Mouse (Mus musculus) erythroid progenitor cell, adult 5-6 weeks (primary cell): ENCODE data around the gene Anxa4. TPM values are rescaled to one million over a fixed set of nuclear protein-coding genes. Genes with fewer than 3 reads are reported as not detected.
A peak's percentile ranks its signal among the peaks of the same experiment; 100 is the strongest.

Experiments used
- ATAC-seq: replicated peaks from 2 replicates; pipeline ENCODE4 v1.8.0; 2016; ENCODE audit warnings: moderate number of reproducible peaks, mild to moderate bottlenecking, moderate TSS enrichment, inconsistent platforms; ENCODE audit not compliant: poor library complexity, low FRiP score, severe bottlenecking
- total RNA-seq, 2 experiments: library from RNA; stranded (forward) in 1 of 2; stranded (reverse) in 1 of 2; fragments of 150-400 nt in 1 of 2; fragments of 186-747, 209-891 nt in 1 of 2; gene quantifications; 2 replicates each; pipeline versions ENCODE4 v1.2.3 to v1.2.4; 2015 to 2017; ENCODE audit warnings: low replicate concordance in 2 of 2

The Anxa4 gene
- total RNA-seq (2015; ENCODE audit: low replicate concordance) (0.72 and 16.8 TPM in 2 replicates), total RNA-seq (2017; ENCODE audit: low replicate concordance) (5.1 and 8.6 TPM in 2 replicates)

DNA sequence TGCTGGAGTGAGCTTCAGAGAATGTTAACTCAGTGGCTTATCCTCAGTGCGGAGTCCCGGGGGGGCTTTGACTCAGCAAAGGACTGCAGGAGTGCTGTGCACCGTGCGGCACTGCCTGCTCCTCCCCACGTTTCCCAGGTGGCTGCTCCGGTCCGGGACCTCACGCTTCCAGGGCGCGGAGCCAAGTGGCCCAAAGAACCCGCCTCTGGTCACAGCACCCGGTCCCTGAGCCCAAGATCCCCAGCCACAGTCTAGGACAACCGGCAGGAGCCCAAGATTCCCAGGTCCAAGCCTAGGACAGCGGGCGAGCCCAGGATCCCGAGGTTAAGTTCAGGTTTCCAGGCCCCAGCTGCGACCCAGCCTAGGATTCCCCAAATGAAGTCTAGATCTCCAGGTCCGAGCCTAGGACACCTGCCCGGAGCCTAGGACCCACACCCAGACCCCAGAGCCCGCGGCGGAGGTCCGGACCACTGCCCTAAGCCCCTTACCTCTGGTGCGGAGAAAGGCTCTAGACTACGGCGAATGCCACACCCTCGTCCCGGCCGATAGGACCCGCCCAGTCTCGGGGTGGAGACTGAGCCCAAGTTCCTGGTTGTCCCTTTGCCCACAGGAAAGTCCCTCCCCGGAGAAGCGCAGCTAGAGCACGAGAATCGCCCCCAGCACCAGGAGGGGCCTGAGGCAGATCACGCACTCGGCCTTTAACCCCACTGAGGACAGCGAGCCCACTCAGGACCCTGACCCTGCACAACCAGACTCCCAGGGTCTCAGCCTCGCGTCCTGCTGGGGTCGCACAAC is at the start of gene Anxa4:
Gene Anxa4, minus strand, starts transcription at position 564 of the 795 bp plus-strand sequence.
- ATAC-seq, result peak; percentile 80

DNA sequence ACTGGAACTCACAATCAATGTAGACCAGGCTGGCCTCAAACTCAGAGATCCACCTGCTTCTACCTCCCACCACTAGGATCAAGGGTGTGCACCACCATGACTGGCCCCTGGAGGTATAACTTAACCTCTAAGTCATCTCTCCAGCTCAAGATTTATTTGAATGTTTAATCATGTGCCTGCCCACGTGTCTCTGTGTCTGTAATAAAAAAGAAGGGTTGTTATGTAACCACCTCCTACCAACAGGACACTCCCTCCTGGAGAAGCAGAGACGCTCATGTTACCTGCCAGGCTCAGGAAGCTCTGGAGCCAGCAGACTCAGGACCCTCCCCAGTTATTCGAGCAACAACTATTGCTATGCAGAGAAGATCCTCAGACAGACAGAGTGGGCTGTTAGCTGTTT is 48.6 kb upstream of the Anxa4 start:
- no peak for ATAC-seq

DNA sequence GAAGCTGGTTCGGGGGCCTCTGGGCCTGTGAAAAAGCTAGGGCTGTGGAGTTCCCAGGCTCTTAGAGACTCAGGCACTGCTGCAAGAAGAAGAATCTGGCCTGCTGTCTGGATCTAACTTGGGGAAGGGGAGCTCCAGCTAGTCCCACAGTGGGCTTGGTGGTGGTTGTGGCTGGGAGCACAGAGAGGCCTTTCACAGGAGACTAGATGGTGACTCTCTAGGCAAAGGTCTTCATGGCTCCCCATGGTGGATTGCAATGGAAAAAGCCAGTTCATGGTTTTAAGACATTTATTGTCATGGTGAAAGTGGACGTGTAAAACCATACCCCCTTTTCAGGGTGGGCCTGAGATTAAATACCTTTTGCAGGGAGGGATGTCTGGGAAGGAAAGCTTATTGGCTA is 45.7 kb upstream of the Anxa4 start:
- no peak for ATAC-seq

DNA sequence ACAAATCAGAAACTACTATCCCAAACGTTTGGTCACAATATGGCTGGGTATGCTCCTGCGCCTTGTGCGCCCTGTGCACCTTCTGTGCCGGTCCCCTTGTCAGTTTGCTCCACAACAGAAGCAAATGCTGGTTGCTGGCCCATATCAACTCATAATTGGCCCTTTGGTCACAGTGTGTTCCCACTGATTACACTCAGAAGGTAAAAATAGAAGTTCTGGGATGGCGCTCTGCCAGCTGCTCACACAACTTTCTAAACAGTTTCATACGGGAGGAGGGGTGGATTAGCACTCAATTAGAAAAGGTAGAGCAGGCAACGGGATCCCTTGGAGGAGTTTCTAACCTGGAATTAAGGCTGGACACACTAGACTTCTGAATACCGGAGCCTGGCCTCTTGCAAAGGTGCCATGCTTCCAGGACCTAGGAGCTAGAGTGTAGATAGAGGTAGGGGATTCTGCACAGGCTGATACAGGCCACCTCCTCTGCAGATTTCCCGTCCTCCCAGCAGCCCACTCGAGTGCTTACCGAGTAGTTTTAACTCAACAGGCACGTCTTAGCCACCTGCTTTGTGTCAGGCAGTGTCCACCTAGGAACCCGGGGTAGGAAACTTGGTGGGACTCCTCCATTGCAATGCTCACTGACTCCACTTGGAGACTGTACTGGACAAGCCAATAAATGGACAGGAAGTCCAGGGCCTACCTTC is 39.6 kb upstream of the Anxa4 start:
- ATAC-seq, result peak; percentile 93

DNA sequence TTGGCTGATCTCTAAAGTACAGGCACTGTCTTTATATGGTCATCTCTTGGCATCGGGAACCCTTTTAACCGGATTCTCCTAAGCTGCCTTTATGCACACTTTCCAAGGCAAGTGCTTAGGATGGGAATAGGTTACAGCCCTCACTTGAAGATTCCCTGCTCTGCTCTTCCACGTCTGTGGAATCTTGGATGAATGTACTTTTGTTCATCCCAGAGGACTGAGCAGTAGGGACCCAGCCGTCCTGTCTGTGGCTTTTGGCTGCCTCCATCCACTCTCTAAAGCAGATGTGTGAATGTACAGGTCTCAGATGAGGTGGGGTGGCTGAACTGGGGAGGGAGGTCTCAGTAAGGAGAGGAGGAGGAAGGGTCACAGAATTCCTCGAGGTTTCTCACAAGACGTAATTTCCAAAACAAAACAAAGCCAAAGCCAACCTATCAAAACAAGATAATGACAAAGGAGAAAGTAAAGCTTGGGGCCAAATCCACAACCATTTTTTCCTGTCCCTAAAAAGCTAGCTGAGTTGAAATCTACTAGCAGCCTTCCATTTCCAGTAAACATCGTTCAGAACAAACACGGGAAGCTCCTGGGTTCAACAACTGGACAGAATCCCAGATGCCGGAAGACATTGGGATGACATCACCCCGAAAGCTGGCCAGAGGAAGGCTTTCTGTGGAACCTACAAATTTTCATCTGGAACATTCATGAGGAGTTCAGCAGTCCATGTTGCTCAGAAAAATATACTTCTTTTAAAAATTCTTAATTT is 37.5 kb upstream of the Anxa4 start:
- no peak for ATAC-seq

DNA sequence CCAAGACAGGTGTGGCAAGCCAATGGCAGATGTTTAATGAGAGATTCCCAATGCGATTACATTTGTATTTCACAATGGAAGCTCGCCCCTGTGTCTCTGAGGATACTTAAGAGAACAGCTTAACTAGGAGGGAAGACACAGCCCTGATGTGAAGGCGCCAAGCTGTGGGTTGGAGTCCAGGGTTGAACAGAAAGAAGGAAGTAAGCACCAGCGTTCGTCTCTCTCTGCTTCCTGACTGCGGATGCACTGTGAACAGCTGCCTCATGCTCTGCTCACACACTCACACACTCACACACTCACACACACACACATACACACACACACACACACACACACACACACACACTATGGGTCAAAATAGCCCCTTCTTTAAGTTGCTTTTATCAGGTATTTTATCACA is 36.4 kb upstream of the Anxa4 start:
- no peak for ATAC-seq

DNA sequence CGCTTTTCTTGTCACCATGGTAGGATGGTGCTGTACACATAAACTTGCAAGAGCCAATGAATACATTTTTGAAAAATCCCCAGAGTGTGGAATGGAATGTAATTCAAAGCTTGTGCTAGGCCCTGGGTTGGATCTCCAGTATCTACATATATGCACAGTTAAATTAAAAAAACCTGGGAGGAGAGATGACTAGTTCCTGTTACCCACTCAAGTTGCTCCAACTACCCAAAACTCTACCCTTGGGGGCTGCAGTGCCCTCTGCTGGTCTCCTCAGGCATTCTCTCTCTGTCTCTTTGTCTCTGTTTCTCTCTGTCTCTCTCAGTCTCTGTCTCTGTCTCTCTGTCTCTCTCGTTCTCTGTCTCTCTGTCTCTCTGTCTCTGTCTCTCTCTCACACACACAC is 34.0 kb upstream of the Anxa4 start:
- ATAC-seq, result no peak

DNA sequence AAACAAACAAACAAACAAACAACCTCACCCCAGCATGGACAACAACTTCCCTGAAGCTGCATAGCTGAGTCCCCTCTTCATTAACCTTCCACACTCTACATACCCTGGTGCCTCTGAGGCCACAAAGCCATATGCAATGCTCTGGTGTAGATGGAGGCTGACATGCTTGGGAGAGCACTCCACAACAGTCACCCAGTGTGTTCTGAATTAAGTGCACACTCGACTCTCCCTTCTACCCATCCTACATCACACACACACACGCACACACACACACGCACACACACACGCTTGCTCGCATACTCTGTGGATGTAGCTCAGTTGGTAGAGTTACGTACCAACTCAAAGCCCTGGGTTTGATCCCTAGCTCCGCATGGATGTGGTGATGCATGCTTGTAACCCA is 31.0 kb upstream of the Anxa4 start:
- ATAC-seq, result no peak

DNA sequence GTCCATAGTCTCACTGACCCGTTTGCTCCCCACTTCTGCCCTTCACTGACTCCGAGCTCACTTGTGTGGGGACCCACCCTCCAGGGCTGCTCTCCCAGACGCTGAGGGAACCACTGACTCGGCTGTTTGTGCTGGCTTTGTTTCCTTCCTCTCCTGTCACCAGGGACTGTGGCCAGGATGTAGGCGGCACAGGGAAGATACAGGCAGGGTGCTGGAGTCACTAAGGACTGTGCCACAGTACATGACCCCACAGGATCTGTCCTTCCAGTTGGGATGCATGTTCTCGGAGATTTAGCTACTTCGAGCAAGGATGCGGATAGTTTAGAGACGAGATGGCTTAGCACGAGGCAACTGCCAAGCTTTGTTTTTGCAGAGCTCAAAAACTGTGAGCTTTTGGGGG is 30.4 kb upstream of the Anxa4 start:
- no peak for ATAC-seq

DNA sequence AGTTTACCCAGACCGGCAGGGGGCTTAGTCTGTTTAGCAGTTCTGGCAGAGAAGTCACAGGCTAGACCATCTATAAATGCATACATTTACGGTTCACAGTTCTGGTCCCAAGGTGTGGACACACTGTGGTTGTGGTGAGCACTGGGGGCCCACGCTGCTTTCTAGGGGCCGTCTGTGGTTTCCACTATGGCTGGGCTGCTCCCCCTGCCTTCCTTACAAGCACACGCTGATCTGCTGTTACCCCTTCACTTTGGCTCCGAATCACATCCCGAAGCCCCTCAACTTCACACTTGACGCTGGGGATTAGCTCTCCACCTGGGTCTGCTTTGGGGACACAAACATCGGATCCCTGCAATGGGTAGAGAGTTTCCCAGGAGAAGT is 29.7 kb upstream of the Anxa4 start:
- ATAC-seq, result no peak

DNA sequence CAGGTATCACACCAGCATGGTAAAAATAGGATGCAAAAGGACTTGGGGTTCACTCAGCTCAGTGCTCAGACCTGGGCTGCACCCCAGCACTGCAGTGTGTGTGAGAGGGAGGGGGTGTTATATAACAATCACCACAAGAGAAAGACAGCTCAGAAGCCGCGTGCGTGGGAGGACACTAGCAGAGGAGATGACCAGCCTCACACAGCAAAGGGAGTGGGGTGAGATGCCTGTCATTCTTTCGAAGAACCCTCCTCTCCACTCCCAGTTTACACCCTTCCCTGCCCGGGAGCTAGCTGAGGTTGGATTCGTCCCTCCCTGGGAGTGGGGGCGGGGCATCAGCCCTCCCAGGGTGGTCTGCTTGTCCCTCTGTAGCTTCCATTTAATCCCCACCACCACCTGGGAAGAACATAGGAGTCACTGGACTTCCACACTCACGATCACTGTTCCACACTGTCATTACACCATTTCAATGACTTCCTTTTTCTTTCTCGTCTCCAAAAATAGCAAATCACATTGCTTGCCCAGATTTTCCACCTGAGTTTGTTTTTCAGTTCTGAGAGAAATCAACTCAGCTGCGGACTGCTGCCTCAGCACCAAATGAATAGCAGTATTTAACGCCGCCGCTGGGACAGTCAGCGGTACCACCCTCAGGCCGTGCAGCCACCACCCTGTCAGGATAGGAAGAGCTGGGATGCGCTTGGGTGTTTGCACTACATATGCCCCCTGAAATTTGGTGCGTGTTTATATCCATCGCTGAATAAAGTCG is 29.1 kb upstream of the Anxa4 start:
- ATAC-seq, result no peak

DNA sequence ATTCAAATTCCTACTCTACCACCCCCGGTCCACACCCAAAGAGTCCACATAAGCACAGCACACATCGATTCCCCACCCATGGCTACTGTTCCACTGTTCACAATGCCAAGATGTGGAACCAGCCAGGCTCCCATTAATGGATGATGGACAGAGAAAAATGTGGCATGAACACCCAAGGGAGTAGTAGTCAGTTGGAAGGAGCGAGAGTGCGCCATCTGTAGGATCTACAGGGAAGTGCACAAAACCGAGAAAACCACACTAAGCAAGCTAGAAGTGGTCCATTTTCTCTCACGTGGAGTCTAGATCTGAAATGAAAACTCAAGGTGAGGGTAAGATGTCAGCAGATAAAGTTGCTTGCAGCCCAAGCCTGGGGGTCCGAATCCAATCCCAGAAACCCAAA is 27.3 kb upstream of the Anxa4 start:
- peak; percentile 55; the same call in 1 of the 2 replicates for ATAC-seq

DNA sequence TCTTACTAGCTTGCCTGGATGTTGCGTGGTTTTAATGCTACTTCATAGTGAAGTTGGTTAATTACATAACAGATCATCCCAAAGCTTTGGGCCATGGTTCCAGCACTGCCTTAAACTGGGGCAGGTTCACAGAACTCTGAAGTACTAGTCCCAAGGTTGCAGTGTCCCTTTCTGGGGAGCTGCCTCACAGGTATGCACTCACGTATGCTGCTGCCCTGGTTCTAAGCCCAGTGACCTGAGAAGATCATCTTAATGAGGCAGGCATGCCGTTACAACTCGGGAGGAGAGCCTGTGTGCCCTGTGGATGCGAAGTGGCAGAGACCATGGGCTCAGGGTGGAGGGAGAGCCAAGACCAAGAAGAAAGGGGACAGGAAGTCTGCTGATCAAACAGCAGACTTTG is 26.5 kb upstream of the Anxa4 start:
- no peak for ATAC-seq

DNA sequence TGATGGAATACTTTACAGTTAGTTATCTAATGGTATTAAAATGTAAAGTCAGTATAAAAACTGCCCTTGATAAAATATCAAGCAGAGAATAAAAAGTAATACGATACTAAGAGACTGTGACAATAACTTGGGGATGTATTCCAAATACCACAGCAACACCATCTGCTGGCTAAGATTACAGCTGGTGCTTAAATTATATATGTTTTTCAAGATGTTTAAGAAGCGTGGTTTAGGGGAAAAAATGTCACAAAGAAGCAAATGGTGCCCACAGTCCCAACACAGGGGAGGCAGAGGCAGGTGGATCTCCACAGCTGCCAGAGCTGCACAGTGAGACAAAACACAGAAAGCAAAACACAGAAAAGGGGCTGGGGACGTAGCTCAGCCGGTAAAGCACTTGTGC is 25.5 kb upstream of the Anxa4 start:
- ATAC-seq, result no peak

DNA sequence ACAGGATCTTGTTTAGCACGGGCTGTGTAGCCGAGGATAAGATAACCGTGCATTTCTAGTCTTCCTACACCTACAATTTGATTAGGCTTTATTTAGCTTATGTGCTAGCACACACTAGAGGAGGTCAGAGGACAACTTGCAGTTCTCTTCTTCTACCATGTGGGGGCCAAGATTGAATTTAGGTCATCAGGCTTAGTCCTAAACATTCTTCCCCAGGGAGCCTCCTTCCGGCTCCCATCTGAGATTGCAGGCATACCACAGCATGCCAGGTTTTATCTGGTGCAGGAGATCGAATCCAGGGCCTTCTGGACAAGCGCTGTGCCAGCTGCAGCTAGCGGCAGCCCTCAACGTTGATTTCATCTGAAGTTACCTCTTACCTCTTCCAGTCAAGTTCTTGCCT is 23.2 kb upstream of the Anxa4 start:
- ATAC-seq, result peak; percentile 59; the same call in 1 of the 2 replicates

DNA sequence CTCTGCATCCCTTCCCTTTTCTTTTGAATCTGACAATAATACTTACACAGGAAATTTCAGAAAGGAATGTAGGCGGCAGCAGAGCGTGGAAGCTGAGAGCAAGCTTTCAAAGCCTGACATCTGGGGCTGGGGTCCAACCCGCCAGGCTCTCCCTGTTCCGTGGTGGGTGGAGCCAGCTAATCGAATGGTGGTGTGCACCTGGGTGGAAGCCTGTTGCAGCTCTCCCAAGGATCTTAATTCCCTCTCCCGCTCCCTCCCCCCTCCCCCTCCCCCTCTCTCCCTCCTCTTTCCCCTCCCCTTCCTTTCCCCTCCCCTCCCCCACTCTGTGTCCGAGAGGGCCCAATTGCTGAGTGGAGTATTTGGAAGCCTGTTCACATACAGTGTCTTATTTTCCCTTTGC is 22.1 kb upstream of the Anxa4 start:
- no peak for ATAC-seq

DNA sequence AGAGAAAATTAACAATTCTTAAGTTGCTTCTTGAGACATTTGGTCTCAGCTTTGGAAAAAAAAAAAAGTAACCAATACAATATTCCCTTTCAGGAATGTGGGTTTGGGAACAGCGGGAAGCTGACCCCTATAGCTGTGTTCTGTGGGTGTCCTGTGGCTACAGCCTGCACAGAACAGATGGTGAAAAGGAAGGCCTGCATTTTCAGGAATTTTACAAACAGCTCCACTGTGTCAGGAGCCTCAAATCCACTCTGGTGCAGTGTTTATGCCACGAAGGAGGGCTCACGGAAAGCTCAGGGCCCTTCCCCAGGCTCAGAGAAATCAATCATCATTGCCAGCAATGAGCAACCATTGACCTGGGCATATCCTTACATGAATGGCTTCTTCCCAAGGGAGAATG is 21.5 kb upstream of the Anxa4 start:
- no peak for ATAC-seq

DNA sequence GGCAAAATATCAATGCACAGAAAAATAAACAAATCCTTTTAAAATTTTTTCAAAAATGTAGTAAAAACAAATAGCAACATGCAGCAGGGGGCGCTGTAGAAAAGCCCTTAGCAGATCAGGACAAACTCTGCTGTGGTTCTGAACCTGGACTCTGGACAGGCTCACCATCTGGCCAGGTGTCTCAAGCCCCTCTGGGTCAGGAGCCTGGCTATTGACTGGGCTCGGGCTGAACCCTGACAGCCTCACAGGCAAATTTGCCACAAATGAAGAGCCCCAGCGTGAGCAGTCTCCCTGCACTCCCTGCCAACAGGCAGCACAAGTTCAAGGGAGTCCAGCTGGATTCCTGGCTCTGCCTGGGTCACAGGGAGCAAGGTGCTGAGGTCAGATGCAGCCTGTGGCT is 20.0 kb upstream of the Anxa4 start:
- no peak for ATAC-seq

DNA sequence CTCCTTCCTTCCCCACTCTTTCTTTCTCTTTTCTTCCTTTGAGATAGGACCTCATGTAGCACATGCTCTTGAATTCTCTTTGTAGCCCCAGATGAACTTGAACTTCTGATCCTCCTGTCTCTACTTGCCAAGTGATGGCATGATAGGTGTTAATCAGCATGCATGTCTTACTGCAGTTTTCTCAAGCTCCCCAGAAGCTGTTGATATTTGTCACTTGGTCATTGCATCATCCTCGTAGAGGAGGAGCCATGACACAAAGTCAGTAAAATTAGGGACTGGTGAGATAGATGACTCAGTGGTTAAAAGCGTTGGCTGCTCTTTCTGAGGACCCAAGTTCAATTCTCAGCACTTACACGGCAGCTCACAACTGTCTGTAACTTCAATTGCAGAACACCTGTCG is 19.5 kb upstream of the Anxa4 start:
- no peak for ATAC-seq
